In genomic region chr4:40064457-40064836, GRCm38 (mm10) we compare ENCODE assay signal across 15 mouse cellular contexts.
A peak's percentile ranks its signal among the peaks of the same experiment; 100 is the strongest.
DNase-seq lines count a peak whose midpoint lies in the region; ATAC-seq and TF ChIP-seq lines count a peak whose summit lies in the region.
"Had no signal": no experiment of that assay in that cellular context is flagged by ENCODE, and none has a peak within 500 bp of the region (broad histone marks: within the 10 kb centered on the region; RNA-seq: fewer than 3 reads in every experiment).

No protein-coding gene starts in this region.

- H3K27ac ChIP-seq in kidney, embryonic 15.5 days, result peak overlapping the region; percentile 49; the same call in 1 of the 2 replicates
- no peak overlapping the region for H3K27ac ChIP-seq in forebrain, embryonic 14.5 days (ENCODE audit: low read depth, low read length)
- H3K27ac ChIP-seq: limb, embryonic 12.5 days; stomach, embryonic 15.5 days had no signal

- peaks cover 12% of the 10 kb centered on the region for H3K4me1 ChIP-seq in kidney, embryonic 15.5 days
- H3K4me1 ChIP-seq in forebrain, embryonic 14.5 days (ENCODE audit: control insufficient read depth, insufficient read depth, low read length), result 0 out of 2 replicates have a peak, but pooled peaks cover 3% of the 10 kb centered on the region
- H3K4me1 ChIP-seq: limb, embryonic 12.5 days; stomach, embryonic 15.5 days had no signal

- peak overlapping the region; percentile 16; the same call in 1 of the 2 replicates for H3K4me2 ChIP-seq in kidney, embryonic 15.5 days
- H3K4me2 ChIP-seq in forebrain, embryonic 14.5 days (ENCODE audit: low read length), result no peak overlapping the region
- H3K4me2 ChIP-seq: limb, embryonic 12.5 days; stomach, embryonic 15.5 days had no signal

- peak; percentile 91 for ATAC-seq in kidney, embryonic 15.5 days (replicated peaks; ENCODE audit: low FRiP score)
- peak; percentile 91 for ATAC-seq in forebrain, embryonic 14.5 days
- ATAC-seq: CD4-positive, CD25-positive, alpha-beta regulatory T cell, adult 4 months; Patski had no signal

- H3K36me3 ChIP-seq in kidney, embryonic 15.5 days, result no peaks in the 10 kb centered on the region
- no peaks in the 10 kb centered on the region for H3K36me3 ChIP-seq in forebrain, embryonic 14.5 days (ENCODE audit: control insufficient read depth, insufficient read depth, low read length)
- H3K36me3 ChIP-seq: limb, embryonic 12.5 days; stomach, embryonic 15.5 days had no signal

- WGBS in kidney, embryonic 15.5 days, result 40% methylated on average over 9 of the region's 9 CpGs
- 42% methylated on average over 9 of the region's 9 CpGs for WGBS in forebrain, embryonic 14.5 days

- no peaks in the 10 kb centered on the region for H3K27me3 ChIP-seq in kidney, embryonic 15.5 days
- H3K27me3 ChIP-seq in forebrain, embryonic 14.5 days (replicated peaks; ENCODE audit: control insufficient read depth, insufficient read depth, low read length), result no peaks in the 10 kb centered on the region
- H3K27me3 ChIP-seq: limb, embryonic 12.5 days; stomach, embryonic 15.5 days had no signal

- no peak for TF ChIP-seq CTCF in brain, embryonic 14.5 days (IDR thresholded peaks at IDR 0.05; ENCODE audit: borderline replicate concordance, extremely low read depth, insufficient read depth, insufficient read length)

- TF ChIP-seq POLR2A in brain, embryonic 14.5 days (IDR thresholded peaks at IDR 0.05; ENCODE audit: borderline replicate concordance, extremely low read depth, insufficient read depth, insufficient read length, poor library complexity, severe bottlenecking), result no peak

- no peak for DNase-seq in kidney, postnatal 10 days
- DNase-seq in brain, embryonic 14.5 days (ENCODE audit: low read depth), result peak; percentile 85
- peak; percentile 72 for DNase-seq in forebrain, embryonic 14.5 days (ENCODE audit: low spot score)
- peak; percentile 60 for DNase-seq in mesoderm, embryonic 11.5 days (ENCODE audit: low read depth, low spot score)
- no peak for DNase-seq in lung, postnatal 10 days
- no peak for DNase-seq in urinary bladder, postnatal 4 days (ENCODE audit: low spot score in 2 of 2)
- DNase-seq in spleen, postnatal 36 days (ENCODE audit: low spot score in 2 of 2), result no peak
- DNase-seq: lung, adult 2 months; right cerebral cortex, postnatal 4 days; thymus, postnatal 4 days had no signal

- H3K9me3 ChIP-seq in kidney, embryonic 15.5 days (replicated peaks), result no peaks in the 10 kb centered on the region
- H3K9me3 ChIP-seq in forebrain, embryonic 14.5 days (replicated peaks; ENCODE audit: control insufficient read depth, low read length), result no peaks in the 10 kb centered on the region
- H3K9me3 ChIP-seq: limb, embryonic 12.5 days; stomach, embryonic 15.5 days had no signal

- no peak overlapping the region for H3K9ac ChIP-seq in kidney, embryonic 15.5 days
- H3K9ac ChIP-seq in forebrain, embryonic 14.5 days (ENCODE audit: low read length), result no peak overlapping the region
- H3K9ac ChIP-seq: limb, embryonic 12.5 days; stomach, embryonic 15.5 days had no signal

- no peak overlapping the region for H3K4me3 ChIP-seq in kidney, embryonic 15.5 days (replicated peaks)
- no peak overlapping the region for H3K4me3 ChIP-seq in forebrain, embryonic 14.5 days (ENCODE audit: low read depth, low read length)
- H3K4me3 ChIP-seq: limb, embryonic 12.5 days; stomach, embryonic 15.5 days had no signal

Comparison
In these comparisons a context has a peak if more than half of its experiments do, and no peak if none do; other contexts are left out.
1. DNase-seq: peak in brain, embryonic 14.5 days (single experiment), forebrain, embryonic 14.5 days (single experiment) and mesoderm, embryonic 11.5 days (single experiment); none in kidney, postnatal 10 days (single experiment), lung, postnatal 10 days (single experiment), urinary bladder, postnatal 4 days (0 of 2) and spleen, postnatal 36 days (0 of 2).